Mouse (Mus musculus): ENCODE data around the gene Olfr850. TPM values are rescaled to one million over a fixed set of nuclear protein-coding genes. Genes with fewer than 3 reads are reported as not detected.

The Olfr850 gene
- polyA plus RNA-seq (2012; fragmentation: generic; extraction: Trizol) = not detected
- long read RNA-seq, experiment 1 = 0 reads
- long read RNA-seq, experiment 2 = 0 reads

DNA sequence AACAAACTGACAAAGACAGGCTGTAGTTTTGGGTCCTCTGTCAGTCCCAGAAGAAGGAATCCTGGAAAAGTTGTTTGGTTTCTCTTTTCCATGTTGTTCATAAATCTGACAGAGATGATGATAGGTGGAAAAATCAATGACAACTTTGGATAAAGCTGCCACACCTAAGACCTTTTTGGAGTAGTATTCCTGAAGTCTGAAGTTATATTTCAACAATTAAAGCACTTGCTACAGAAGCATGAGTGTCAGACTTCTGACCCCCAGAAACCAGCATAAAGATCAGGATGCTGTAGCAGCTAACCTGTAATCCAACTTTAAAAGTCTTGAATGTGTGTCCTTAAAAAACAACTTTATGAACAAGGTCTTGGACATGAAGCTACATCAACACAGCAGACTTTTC, at the start of gene Olfr850:
Olfr850 (minus strand) TSS at position 101 of the 400 bp plus-strand sequence.
- H3ac ChIP-seq (ENCODE audit: control insufficient read depth, insufficient read length, low read depth) = no peak within 1 kb of the TSS
- TF ChIP-seq MYOD1 (IDR thresholded peaks at IDR 0.05; ENCODE audit: control insufficient read depth, insufficient read length, low read depth) (no peak), CEBPB (IDR thresholded peaks at IDR 0.05; ENCODE audit: low read depth) (no peak), FOSL1 (IDR thresholded peaks at IDR 0.05; ENCODE audit: insufficient read depth, low read length, poor library complexity, severe bottlenecking) (no peak), CTCF (IDR thresholded peaks at IDR 0.05; ENCODE audit: control insufficient read depth, insufficient read depth, insufficient read length) (no peak), MYOG (IDR thresholded peaks at IDR 0.05; ENCODE audit: control insufficient read depth, extremely low read depth, insufficient read length) (no peak), MAX (IDR thresholded peaks at IDR 0.05) (no peak), USF1 (IDR thresholded peaks at IDR 0.05; ENCODE audit: low read depth) (no peak)
- no peaks in the 10 kb centered on the region for H3K79me2 ChIP-seq (ENCODE audit: control insufficient read depth, insufficient read depth)
- H3K79me3 ChIP-seq (ENCODE audit: low read depth) = no peaks in the 10 kb centered on the region
- H3K36me3 ChIP-seq (ENCODE audit: control insufficient read depth, insufficient read depth) = no peaks in the 10 kb centered on the region
- H3K27me3 ChIP-seq (ENCODE audit: control insufficient read depth, insufficient read depth, insufficient read length) = no peaks in the 10 kb centered on the region
- H3K4me3 ChIP-seq (ENCODE audit: insufficient read depth, poor library complexity, severe bottlenecking) = no peak within 1 kb of the TSS

DNA sequence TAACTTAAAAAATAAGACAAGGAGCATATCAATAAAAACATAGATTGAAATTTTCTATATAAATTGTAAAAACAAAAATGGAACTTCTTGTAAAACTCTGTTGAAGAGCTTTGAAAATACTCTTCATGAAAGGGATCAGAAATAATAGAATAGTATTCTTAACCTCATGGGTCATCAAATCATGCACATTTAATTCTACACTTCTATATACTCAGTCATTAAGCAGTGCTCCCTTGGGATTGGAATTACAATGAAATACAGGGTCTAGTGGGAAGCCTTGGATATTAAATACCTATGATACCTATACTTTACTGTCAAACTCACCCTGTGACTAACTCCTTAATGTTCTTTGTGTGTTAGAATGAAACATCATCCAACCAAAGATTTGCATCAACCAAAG, 14.9 kb upstream of the Olfr850 start, which contains the start of gene Olfr851:
Olfr851 (plus strand) TSS at position 301 of the 400 bp plus-strand sequence.
- H3K79me2 ChIP-seq (ENCODE audit: control insufficient read depth, insufficient read depth) = no peaks in the 10 kb centered on the region
- no peaks in the 10 kb centered on the region for H3K36me3 ChIP-seq (ENCODE audit: control insufficient read depth, insufficient read depth)
- no peak within 1 kb of the TSS for H3K4me3 ChIP-seq (ENCODE audit: insufficient read depth, poor library complexity, severe bottlenecking)
- H3ac ChIP-seq (ENCODE audit: control insufficient read depth, insufficient read length, low read depth) = no peak within 1 kb of the TSS
- TF ChIP-seq MYOD1 (IDR thresholded peaks at IDR 0.05; ENCODE audit: control insufficient read depth, insufficient read length, low read depth) (no peak), MYOG (IDR thresholded peaks at IDR 0.05; ENCODE audit: control insufficient read depth, extremely low read depth, insufficient read length) (no peak), USF1 (IDR thresholded peaks at IDR 0.05; ENCODE audit: low read depth) (no peak), CEBPB (IDR thresholded peaks at IDR 0.05; ENCODE audit: low read depth) (no peak), FOSL1 (IDR thresholded peaks at IDR 0.05; ENCODE audit: insufficient read depth, low read length, poor library complexity, severe bottlenecking) (no peak), MAX (IDR thresholded peaks at IDR 0.05) (no peak), CTCF (IDR thresholded peaks at IDR 0.05; ENCODE audit: control insufficient read depth, insufficient read depth, insufficient read length) (no peak)
- H3K79me3 ChIP-seq (ENCODE audit: low read depth) = no peaks in the 10 kb centered on the region
- H3K27me3 ChIP-seq (ENCODE audit: control insufficient read depth, insufficient read depth, insufficient read length) = no peaks in the 10 kb centered on the region

DNA sequence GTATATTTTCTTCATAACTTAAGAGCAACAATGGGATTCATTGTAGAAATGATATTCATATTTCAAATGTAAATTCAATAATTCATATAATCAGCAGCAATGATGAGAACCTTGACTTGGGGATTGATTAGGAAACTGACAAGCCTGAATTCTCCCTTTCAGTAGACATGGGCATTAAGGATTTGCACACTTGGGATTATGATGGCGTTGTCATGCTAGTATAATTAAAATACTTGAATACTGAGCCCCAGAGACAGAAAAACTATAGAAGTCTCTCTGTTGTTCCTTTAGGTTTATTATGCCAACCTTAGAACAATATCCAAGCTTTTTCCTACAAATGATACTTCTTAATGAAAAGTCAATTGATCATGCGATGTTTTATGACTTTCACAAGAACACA, 38.1 kb downstream of the Olfr850 start, which contains the start of gene Olfr849:
Olfr849 (plus strand) TSS at position 301 of the 400 bp plus-strand sequence.
- TF ChIP-seq USF1 (IDR thresholded peaks at IDR 0.05; ENCODE audit: low read depth) = no peak
- no peak for TF ChIP-seq CEBPB (IDR thresholded peaks at IDR 0.05; ENCODE audit: low read depth)
- TF ChIP-seq FOSL1 (IDR thresholded peaks at IDR 0.05; ENCODE audit: insufficient read depth, low read length, poor library complexity, severe bottlenecking) = no peak
- no peak for TF ChIP-seq MAX (IDR thresholded peaks at IDR 0.05)
- no peak for TF ChIP-seq CTCF (IDR thresholded peaks at IDR 0.05; ENCODE audit: control insufficient read depth, insufficient read depth, insufficient read length)
- TF ChIP-seq MYOD1 (IDR thresholded peaks at IDR 0.05; ENCODE audit: control insufficient read depth, insufficient read length, low read depth) = no peak
- no peak for TF ChIP-seq MYOG (IDR thresholded peaks at IDR 0.05; ENCODE audit: control insufficient read depth, extremely low read depth, insufficient read length)
- no peak within 1 kb of the TSS for H3K4me3 ChIP-seq (ENCODE audit: insufficient read depth, poor library complexity, severe bottlenecking)
- H3K27me3 ChIP-seq (ENCODE audit: control insufficient read depth, insufficient read depth, insufficient read length) = no peaks in the 10 kb centered on the region
- no peaks in the 10 kb centered on the region for H3K79me2 ChIP-seq (ENCODE audit: control insufficient read depth, insufficient read depth)
- H3K36me3 ChIP-seq (ENCODE audit: control insufficient read depth, insufficient read depth) = no peaks in the 10 kb centered on the region
- H3K79me3 ChIP-seq (ENCODE audit: low read depth) = no peaks in the 10 kb centered on the region
- H3ac ChIP-seq (ENCODE audit: control insufficient read depth, insufficient read length, low read depth) = no peak within 1 kb of the TSS

Other genes with a start within 250 kb of the Olfr850 start
- not detected for gene Olfr843, start 226.3 kb downstream of the Olfr850 start, polyA plus RNA-seq (2012; fragmentation: generic; extraction: Trizol)
- not detected for gene Olfr844, start 161.9 kb downstream of the Olfr850 start, polyA plus RNA-seq (2012; fragmentation: generic; extraction: Trizol)
- 0.01 TPM for gene Olfr845, start 141.8 kb downstream of the Olfr850 start, polyA plus RNA-seq (2012; fragmentation: generic; extraction: Trizol)
- 0.04 TPM for gene Olfr846, start 114.2 kb downstream of the Olfr850 start, polyA plus RNA-seq (2012; fragmentation: generic; extraction: Trizol)
- 0.04 TPM for gene Olfr847, start 99.6 kb downstream of the Olfr850 start, polyA plus RNA-seq (2012; fragmentation: generic; extraction: Trizol)
- 0.01 TPM for gene Olfr849, start 38.0 kb downstream of the Olfr850 start, polyA plus RNA-seq (2012; fragmentation: generic; extraction: Trizol)
- not detected for gene Olfr851, start 15.0 kb upstream of the Olfr850 start, polyA plus RNA-seq (2012; fragmentation: generic; extraction: Trizol)
- not detected for gene Olfr853, start 62.8 kb upstream of the Olfr850 start, polyA plus RNA-seq (2012; fragmentation: generic; extraction: Trizol)
- not detected for gene Olfr854, start 89.1 kb upstream of the Olfr850 start, polyA plus RNA-seq (2012; fragmentation: generic; extraction: Trizol)
- not detected for gene Olfr855, start 104.4 kb upstream of the Olfr850 start, polyA plus RNA-seq (2012; fragmentation: generic; extraction: Trizol)
- gene Zfp317, start 143.9 kb upstream of the Olfr850 start, polyA plus RNA-seq (2012; fragmentation: generic; extraction: Trizol) = 4.3 TPM
- gene Olfr857, start 231.2 kb upstream of the Olfr850 start, polyA plus RNA-seq (2012; fragmentation: generic; extraction: Trizol) = not detected